Mouse (Mus musculus) left cerebral cortex, adult 2 months (tissue): ENCODE data around the gene Tsg101. TPM values are rescaled to one million over a fixed set of nuclear protein-coding genes. Genes with fewer than 3 reads are reported as not detected.

Source experiments
- DNase-seq, 2 experiments: peaks; one replicate each; pipeline ENCODE4 v3.0.0; 2021 to 2022; ENCODE audit warnings: low spot score in 2 of 2, mixed read lengths in 1 of 2; ENCODE audit errors: extremely low spot score in 1 of 2
- H3K27ac ChIP-seq: fragments of 200-600 bp; 2 replicates; pipeline ENCODE4 v1.8.1; 2022
- H3K4me3 ChIP-seq: fragments of 200-600 bp; 2 replicates; pipeline ENCODE4 v1.8.1; 2022
- CTCF ChIP-seq: fragments of 200-600 bp; IDR thresholded peaks from 2 replicates; pipeline ENCODE4 v1.8.1; 2022; ENCODE audit warnings: antibody characterized with exemption, mild to moderate bottlenecking, moderate library complexity
- intact Hi-C: fragments of 180-260 bp; cut with DNase I; formaldehyde crosslinking; loops from one replicate; pipeline ENCODE4 v1.15.1; 2025
- total RNA-seq, 2 experiments: library from RNA; stranded (reverse); gene quantifications; 2 replicates each; pipeline ENCODE4 v1.2.3; 2021

Tsg101 gene
- total RNA-seq, 2 experiments from 2014 or later, result 74.9 to 76.2 TPM

DNA sequence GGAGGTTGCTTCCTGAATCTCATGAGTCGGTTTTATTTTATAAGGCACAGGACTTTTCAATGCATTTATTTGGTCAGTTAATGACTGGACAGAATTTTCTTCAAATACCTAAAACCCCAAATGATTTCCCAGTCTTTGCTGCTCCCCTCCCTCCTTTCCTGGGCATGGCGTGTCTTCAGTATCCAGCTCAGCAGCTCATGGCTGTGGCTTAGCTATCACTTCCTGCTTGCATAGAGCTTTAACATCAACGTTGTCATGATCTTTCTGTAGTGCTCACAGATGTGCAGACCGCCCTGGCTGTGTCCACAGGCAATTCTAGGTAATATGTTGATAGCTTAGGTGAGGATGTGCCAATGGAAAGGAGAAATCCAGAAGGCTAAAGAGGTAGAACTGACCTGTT is 47.8 kb downstream of the Tsg101 start:
- no peak for DNase-seq
- Histone ChIP-seq H3K4me3 (no peak overlapping the region), H3K27ac (no peak overlapping the region)
- TF ChIP-seq CTCF, result no peak
- intact Hi-C loops, result no loop called here

GRCm38 (mm10) chr7:46860996-46861395 is 58.8 kb downstream of the Tsg101 start, which contains the start of gene Ldhc:
Gene Ldhc, plus strand, starts transcription at chr7:46861203.
- no peak within 1 kb of the TSS for H3K27ac ChIP-seq
- intact Hi-C loops, result no loop called here
- H3K4me3 ChIP-seq, result no peak within 1 kb of the TSS
- TF ChIP-seq CTCF, result no peak
- DNase-seq, result no peak

DNA sequence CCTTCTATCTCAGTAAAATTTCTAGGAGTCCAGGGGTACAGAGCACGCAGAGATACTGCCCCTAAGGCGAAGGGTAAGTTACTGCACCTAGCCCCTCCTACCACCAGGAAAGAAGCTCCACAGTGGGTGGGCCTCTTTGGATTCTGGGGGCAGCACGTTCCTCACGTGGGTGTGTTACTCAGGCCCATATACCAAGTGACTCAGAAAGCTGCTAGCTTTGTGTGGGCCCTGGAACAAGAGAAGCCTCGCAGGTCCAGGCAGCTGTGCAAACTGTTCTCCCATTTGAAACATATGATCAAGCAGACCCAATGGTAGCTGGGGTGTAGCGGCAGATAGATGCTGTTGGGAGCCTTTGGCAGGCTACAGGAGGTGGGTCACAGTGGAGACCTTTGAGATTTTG is 60.7 kb downstream of the Tsg101 start:
- intact Hi-C loops, result no loop called here
- no peak for TF ChIP-seq CTCF
- Histone ChIP-seq H3K4me3 (no peak overlapping the region), H3K27ac (no peak overlapping the region)
- DNase-seq, result peak in 1 of 2 experiments; percentile 24

DNA sequence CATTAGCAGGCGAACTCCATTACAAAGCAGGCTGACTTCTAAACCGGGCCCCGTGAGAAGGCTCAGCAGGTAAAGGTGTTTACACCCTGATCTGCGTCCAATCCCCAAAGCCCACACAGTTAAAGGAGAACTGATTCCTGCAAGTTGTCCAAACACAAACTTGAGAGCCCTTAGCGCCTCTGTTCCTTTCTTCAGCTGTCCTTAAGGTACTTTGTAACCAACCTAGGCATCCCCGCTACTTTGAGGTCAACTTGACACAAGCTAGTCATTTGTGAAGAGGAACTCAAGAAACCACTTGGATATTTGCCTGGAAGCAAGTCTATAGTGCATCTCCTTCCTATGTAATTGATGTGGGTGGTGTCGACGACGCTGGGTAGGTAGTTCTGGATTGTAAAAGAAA is 62.3 kb downstream of the Tsg101 start:
- Histone ChIP-seq H3K27ac (no peak overlapping the region), H3K4me3 (no peak overlapping the region)
- intact Hi-C loops, result no loop called here
- no peak for TF ChIP-seq CTCF
- DNase-seq, result no peak

DNA sequence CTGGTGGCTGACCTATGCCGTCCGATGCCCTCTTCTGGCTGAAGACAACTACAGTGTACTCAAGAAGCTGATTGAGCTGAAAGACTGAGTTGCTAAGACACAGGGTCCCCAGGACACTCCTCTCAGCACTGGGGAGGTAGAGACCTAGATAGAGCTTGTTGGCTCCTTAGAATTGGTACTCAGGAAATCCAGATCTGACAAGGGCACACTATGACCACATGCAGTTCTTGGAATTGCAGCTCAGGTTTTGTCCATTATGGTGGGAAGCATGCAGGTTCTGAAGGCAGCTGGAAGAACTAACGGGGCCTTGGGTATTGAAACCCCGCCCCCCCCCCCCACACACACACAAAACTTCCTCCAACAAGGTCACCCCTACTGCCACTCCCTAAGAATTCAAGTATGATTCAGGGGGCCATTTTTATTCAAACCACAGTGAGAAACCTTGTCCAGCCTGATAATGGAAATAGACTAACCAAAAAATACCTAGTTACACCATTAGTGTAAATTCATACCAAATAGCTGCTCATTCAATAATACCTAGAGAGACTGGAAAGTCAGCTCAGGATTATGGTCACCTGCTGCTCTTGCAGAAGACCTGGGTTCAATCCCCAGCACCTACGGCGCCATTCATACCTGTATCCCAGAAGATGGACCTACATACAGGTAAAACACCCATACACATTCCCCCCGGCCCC is 63.8 kb downstream of the Tsg101 start:
- TF ChIP-seq CTCF, result no peak

GRCm38 (mm10) chr7:46853365-46853764 is 66.4 kb downstream of the Tsg101 start:
- H3K4me3 ChIP-seq, result no peak overlapping the region
- DNase-seq, result no peak
- no peak overlapping the region for H3K27ac ChIP-seq
- no peak for TF ChIP-seq CTCF
- intact Hi-C loops, result no loop called here

More for the DNA sequence above, 63.8 kb downstream of the Tsg101 start:
- no peak for DNase-seq
- Histone ChIP-seq H3K27ac (no peak overlapping the region), H3K4me3 (no peak overlapping the region)
- intact Hi-C loops, result no loop called here

DNA sequence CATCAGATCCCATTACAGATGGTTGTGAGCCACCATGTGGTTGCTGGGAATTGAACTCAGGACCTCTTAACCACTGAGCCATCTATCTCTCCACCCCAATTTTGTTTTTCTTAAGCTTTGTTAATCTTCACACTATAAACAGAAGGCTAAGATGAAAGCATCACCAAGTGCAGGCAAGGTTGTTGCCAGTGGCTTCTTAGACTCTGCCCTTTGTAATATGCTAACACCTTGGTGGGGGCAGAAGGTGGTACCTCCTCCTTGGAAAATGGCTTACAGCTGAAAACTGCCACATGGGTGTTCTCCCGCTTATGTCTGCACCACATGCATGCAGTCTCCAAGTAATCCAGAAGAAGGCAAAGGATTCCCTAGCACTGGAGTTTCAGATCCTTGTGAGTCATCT is 67.1 kb downstream of the Tsg101 start:
- TF ChIP-seq CTCF, result no peak
- intact Hi-C loops, result no loop called here
- Histone ChIP-seq H3K4me3 (no peak overlapping the region), H3K27ac (no peak overlapping the region)
- DNase-seq, result no peak

GRCm38 (mm10) chr7:46851026-46851425 is 68.7 kb downstream of the Tsg101 start:
- DNase-seq, result no peak
- Histone ChIP-seq H3K27ac (no peak overlapping the region), H3K4me3 (no peak overlapping the region)
- intact Hi-C loops, result no loop called here
- peak; percentile 49 for TF ChIP-seq CTCF

GRCm38 (mm10) chr7:46849287-46849686 is 70.5 kb downstream of the Tsg101 start:
- intact Hi-C loops, result loop anchor here (5.0 kb wide), 2 partner anchors 52 to 158 kb away; partner anchors contain the start of genes Gtf2h1, Hps5 and Spty2d1

GRCm38 (mm10) chr7:46846486-46847244 is 73.1 kb downstream of the Tsg101 start:
- Histone ChIP-seq H3K4me3 (peak overlapping the region; percentile 93), H3K27ac (peak overlapping the region; percentile 95)
- intact Hi-C loops, result loop anchor here (2.0 to 5.0 kb wide), 3 partner anchors 28 to 161 kb away; partner anchors contain the start of genes Gtf2h1, Hps5 and Spty2d1
- peak; percentile 15 for TF ChIP-seq CTCF
- peak; percentile 36 to 52 for DNase-seq

More at GRCm38 (mm10) chr7:46849287-46849686, 70.5 kb downstream of the Tsg101 start:
- no peak for TF ChIP-seq CTCF
- H3K27ac ChIP-seq, result no peak overlapping the region
- DNase-seq, result no peak
- H3K4me3 ChIP-seq, result no peak overlapping the region

GRCm38 (mm10) chr7:46845978-46846485 is 73.7 kb downstream of the Tsg101 start:
- peak in 1 of 2 experiments; percentile 51 for DNase-seq
- Histone ChIP-seq H3K27ac (peak overlapping the region; percentile 95), H3K4me3 (peak overlapping the region; percentile 93)
- intact Hi-C loops, result loop anchor here (2.0 to 5.0 kb wide), 3 partner anchors 27 to 161 kb away; partner anchors contain the start of genes Gtf2h1, Hps5 and Spty2d1
- TF ChIP-seq CTCF, result no peak
